Mouse (Mus musculus) lung, embryonic 15.5 days (tissue): ENCODE results near the gene Ccdc33. TPM values are rescaled to one million over a fixed set of nuclear protein-coding genes. Genes with fewer than 3 reads are reported as not detected.

Experiments
- ATAC-seq: fragments of 200-750 bp; cut with Nextera tagmentation; 2 replicates; pipeline ENCODE4 v1.8.0; 2017; ENCODE audit warnings: moderate number of reproducible peaks, borderline replicate concordance; ENCODE audit not compliant: low FRiP score, low TSS enrichment; ENCODE audit errors: extremely low read depth
- H3K27ac ChIP-seq: fragments of 300-500 bp; sonication (generic); 2 replicates; pipeline ENCODE4 v1.5.1; 2015; ENCODE audit warnings: moderate library complexity, mild to moderate bottlenecking, inconsistent platforms
- H3K27me3 ChIP-seq: fragments of 300-500 bp; sonication (generic); 2 replicates; pipeline ENCODE4 v1.6.1; 2015; ENCODE audit warnings: inconsistent platforms
- H3K36me3 ChIP-seq: fragments of 300-500 bp; sonication (generic); 2 replicates; pipeline ENCODE4 v1.6.1; 2015; ENCODE audit warnings: inconsistent platforms
- H3K4me1 ChIP-seq: fragments of 300-500 bp; sonication (generic); 2 replicates; pipeline ENCODE4 v1.6.1; 2015; ENCODE audit warnings: inconsistent platforms
- H3K4me2 ChIP-seq: fragments of 300-500 bp; sonication (generic); 2 replicates; pipeline ENCODE4 v1.6.1; 2015; ENCODE audit warnings: inconsistent platforms, mild to moderate bottlenecking, moderate library complexity
- H3K4me3 ChIP-seq: fragments of 300-500 bp; sonication (generic); 2 replicates; pipeline ENCODE4 v1.5.1; 2015; ENCODE audit warnings: mild to moderate bottlenecking, inconsistent platforms
- H3K9ac ChIP-seq: fragments of 300-500 bp; sonication (generic); 2 replicates; pipeline ENCODE4 v1.6.1; 2015; ENCODE audit warnings: inconsistent platforms
- H3K9me3 ChIP-seq: fragments of 300-500 bp; sonication (generic); 2 replicates; pipeline ENCODE4 v1.6.1; 2016; ENCODE audit warnings: inconsistent platforms
- WGBS: fragments of 180-500 bp; shearing (Covaris S2); methylation state at CpG from one replicate; pipeline ENCODE4 v1.1.7; 2015; 5-methylcytosine and 5-hydroxymethylcytosine counted together
- polyA plus RNA-seq: library from polyadenylated mRNA; unstranded; fragments of >200 nt; fragmentation: Nextera tagmentation; extraction: Ambion mirVana; gene quantifications from 2 replicates; pipeline ENCODE4 v1.2.1, GENCODE M21; 2015

Gene Ccdc33
- polyA plus RNA-seq, 1 experiment from 2014 or later, result 0.16 TPM

- Histone ChIP-seq H3K36me3 (no peaks in the 10 kb centered on the region), H3K9me3 (no peaks in the 10 kb centered on the region), H3K4me3 (no peak overlapping the region), H3K9ac (no peak overlapping the region), H3K4me2 (no peak overlapping the region), H3K4me1 (peaks cover 6% of the 10 kb centered on the region), H3K27ac (no peak overlapping the region), H3K27me3 (no peaks in the 10 kb centered on the region)
- no peak for ATAC-seq
- 43% methylated on average over 8 of the region's 8 CpGs for WGBS
These were observed 104.0 kb downstream of the Ccdc33 start for GRCm38 (mm10) chr9:58014393-58015160.

- no peak for ATAC-seq
- 60% methylated on average over 2 of the region's 2 CpGs for WGBS
These were observed 105.7 kb downstream of the Ccdc33 start for GRCm38 (mm10) chr9:58012935-58013334.

GRCm38 (mm10) chr9:58012486-58012885 is 106.1 kb downstream of the Ccdc33 start:
- ATAC-seq, result no peak
- Histone ChIP-seq H3K4me3 (no peak overlapping the region), H3K27ac (no peak overlapping the region), H3K9ac (no peak overlapping the region), H3K4me2 (no peak overlapping the region), H3K4me1 (peaks cover 14% of the 10 kb centered on the region), H3K36me3 (no peaks in the 10 kb centered on the region), H3K9me3 (no peaks in the 10 kb centered on the region), H3K27me3 (no peaks in the 10 kb centered on the region)
- WGBS, result 80% methylated on average over 2 of the region's 2 CpGs

More at GRCm38 (mm10) chr9:58012935-58013334, 105.7 kb downstream of the Ccdc33 start:
- Histone ChIP-seq H3K27me3 (no peaks in the 10 kb centered on the region), H3K27ac (no peak overlapping the region), H3K4me2 (no peak overlapping the region), H3K4me1 (peaks cover 14% of the 10 kb centered on the region), H3K9ac (no peak overlapping the region), H3K36me3 (no peaks in the 10 kb centered on the region), H3K4me3 (no peak overlapping the region), H3K9me3 (no peaks in the 10 kb centered on the region)

GRCm38 (mm10) chr9:58011552-58011951 is 107.1 kb downstream of the Ccdc33 start:
- Histone ChIP-seq H3K4me3 (no peak overlapping the region), H3K27me3 (no peaks in the 10 kb centered on the region), H3K36me3 (no peaks in the 10 kb centered on the region), H3K9ac (no peak overlapping the region), H3K4me2 (no peak overlapping the region), H3K27ac (no peak overlapping the region), H3K4me1 (peaks cover 14% of the 10 kb centered on the region), H3K9me3 (no peaks in the 10 kb centered on the region)
- no peak for ATAC-seq
- WGBS, result 56% methylated on average over 8 of the region's 8 CpGs

- Histone ChIP-seq H3K9ac (no peak overlapping the region), H3K4me2 (no peak overlapping the region), H3K4me1 (peaks cover 14% of the 10 kb centered on the region), H3K4me3 (no peak overlapping the region), H3K9me3 (no peaks in the 10 kb centered on the region), H3K27me3 (no peaks in the 10 kb centered on the region), H3K36me3 (no peaks in the 10 kb centered on the region), H3K27ac (no peak overlapping the region)
- no peak for ATAC-seq
- WGBS, result 30% methylated on average over 7 of the region's 7 CpGs
These were observed 107.6 kb downstream of the Ccdc33 start for GRCm38 (mm10) chr9:58011027-58011426.

- ATAC-seq, result no peak
- Histone ChIP-seq H3K4me3 (no peak overlapping the region), H3K9me3 (no peaks in the 10 kb centered on the region), H3K27ac (no peak overlapping the region), H3K4me2 (no peak overlapping the region), H3K36me3 (no peaks in the 10 kb centered on the region), H3K4me1 (peaks cover 14% of the 10 kb centered on the region), H3K27me3 (no peaks in the 10 kb centered on the region), H3K9ac (no peak overlapping the region)
- WGBS, result 71% methylated on average over 3 of the region's 3 CpGs
These were observed 109.0 kb downstream of the Ccdc33 start for GRCm38 (mm10) chr9:58009588-58009987.

- Histone ChIP-seq H3K27me3 (no peaks in the 10 kb centered on the region), H3K4me2 (no peak overlapping the region), H3K4me1 (peaks cover 14% of the 10 kb centered on the region), H3K4me3 (no peak overlapping the region), H3K36me3 (no peaks in the 10 kb centered on the region), H3K9me3 (no peaks in the 10 kb centered on the region), H3K27ac (no peak overlapping the region), H3K9ac (no peak overlapping the region)
- WGBS, result 6% methylated on average over 6 of the region's 6 CpGs
- peak; percentile 53; the same call in 1 of the 2 replicates for ATAC-seq
These were observed 109.6 kb downstream of the Ccdc33 start for GRCm38 (mm10) chr9:58009015-58009362.

GRCm38 (mm10) chr9:58008336-58009014 is 110.1 kb downstream of the Ccdc33 start:
- Histone ChIP-seq H3K9ac (no peak overlapping the region), H3K27ac (no peak overlapping the region), H3K4me3 (no peak overlapping the region), H3K4me1 (peaks cover 14% of the 10 kb centered on the region), H3K36me3 (no peaks in the 10 kb centered on the region), H3K4me2 (no peak overlapping the region), H3K9me3 (no peaks in the 10 kb centered on the region), H3K27me3 (no peaks in the 10 kb centered on the region)
- WGBS, result 64% methylated on average over 12 of the region's 12 CpGs
- no peak for ATAC-seq

- Histone ChIP-seq H3K4me3 (no peak within 1 kb of the TSS), H3K9me3 (no peaks in the 10 kb centered on the region), H3K9ac (no peak within 1 kb of the TSS), H3K36me3 (no peaks in the 10 kb centered on the region), H3K27me3 (no peaks in the 10 kb centered on the region), H3K27ac (no peak within 1 kb of the TSS), H3K4me1 (peaks cover 9% of the 10 kb centered on the region), H3K4me2 (no peak within 1 kb of the TSS)
- no peak for ATAC-seq
- WGBS, result 76% methylated on average over 16 of the region's 16 CpGs
These were observed 112.7 kb downstream of the Ccdc33 start, which contains the start of gene Cyp11a1 for GRCm38 (mm10) chr9:58005753-58006461. Gene Cyp11a1, plus strand, starts transcription at chr9:58006411.

- Histone ChIP-seq H3K9ac (no peak overlapping the region), H3K27ac (no peak overlapping the region), H3K9me3 (no peaks in the 10 kb centered on the region), H3K27me3 (0 out of 2 replicates have a peak, but pooled peaks cover 4% of the 10 kb centered on the region), H3K36me3 (no peaks in the 10 kb centered on the region), H3K4me3 (no peak overlapping the region), H3K4me1 (peaks cover under 1% of the 10 kb centered on the region; the same call in 1 of the 2 replicates), H3K4me2 (no peak overlapping the region)
- ATAC-seq, result no peak
- WGBS, result 10% methylated on average over 2 of the region's 2 CpGs
These were observed 115.4 kb downstream of the Ccdc33 start for GRCm38 (mm10) chr9:58003272-58003671.

GRCm38 (mm10) chr9:57999676-58000075 is 118.9 kb downstream of the Ccdc33 start:
- H3K4me1 ChIP-seq, result peaks cover 8% of the 10 kb centered on the region
- H3K36me3 ChIP-seq, result no peaks in the 10 kb centered on the region
- no peak overlapping the region for H3K4me2 ChIP-seq
- no peak for ATAC-seq
- H3K4me3 ChIP-seq, result no peak overlapping the region
- H3K27me3 ChIP-seq, result peaks cover 22% of the 10 kb centered on the region; the same call in 1 of the 2 replicates
- H3K9me3 ChIP-seq, result no peaks in the 10 kb centered on the region
- WGBS, result 41% methylated on average over 2 of the region's 2 CpGs
- no peak overlapping the region for H3K9ac ChIP-seq
- H3K27ac ChIP-seq, result no peak overlapping the region

GRCm38 (mm10) chr9:57998685-57999084 is 119.9 kb downstream of the Ccdc33 start:
- no peak overlapping the region for H3K4me2 ChIP-seq
- H3K4me1 ChIP-seq, result peaks cover 8% of the 10 kb centered on the region
- no peaks in the 10 kb centered on the region for H3K9me3 ChIP-seq
- ATAC-seq, result no peak; the same call in 1 of the 2 replicates
- H3K27me3 ChIP-seq, result peaks cover 22% of the 10 kb centered on the region; the same call in 1 of the 2 replicates
- no peak overlapping the region for H3K9ac ChIP-seq
- no peaks in the 10 kb centered on the region for H3K36me3 ChIP-seq
- H3K4me3 ChIP-seq, result no peak overlapping the region
- 42% methylated on average over 2 of the region's 2 CpGs for WGBS
- no peak overlapping the region for H3K27ac ChIP-seq
